Mouse (Mus musculus): ENCODE measurements around the gene Nmnat1.

- TF ChIP-seq CEBPB (IDR thresholded peaks at IDR 0.05; ENCODE audit: low read depth) (no peak), CTCF (IDR thresholded peaks at IDR 0.05; ENCODE audit: control insufficient read depth, insufficient read depth, insufficient read length) (no peak), USF1 (IDR thresholded peaks at IDR 0.05; ENCODE audit: low read depth) (no peak), MAX (IDR thresholded peaks at IDR 0.05) (no peak)
These were observed 30.1 kb downstream of the Nmnat1 start, which contains the start of gene Rbp7 for GRCm38 (mm10) chr4:149454879-149455278.
